Mouse (Mus musculus): ENCODE results near the gene Lrrc10b. TPM values are rescaled to one million over a fixed set of nuclear protein-coding genes. Genes with fewer than 3 reads are reported as not detected.

Lrrc10b gene
- polyA plus RNA-seq (2012; rRNA removed) = 2.9 and 3.3 TPM in 2 replicates

- DNase-seq (ENCODE audit: low spot score) = peak; percentile 42
Measured at GRCm38 (mm10) chr19:10456752-10457483, at the start of gene Lrrc10b. Gene Lrrc10b, minus strand, starts transcription at chr19:10457473.

GRCm38 (mm10) chr19:10502571-10502970 lies 45.3 kb upstream of the Lrrc10b start:
- no peak for DNase-seq (ENCODE audit: low spot score)

- no peak for DNase-seq (ENCODE audit: low spot score)
Measured at GRCm38 (mm10) chr19:10500581-10500980, 43.3 kb upstream of the Lrrc10b start.

GRCm38 (mm10) chr19:10497512-10498160 lies 40.4 kb upstream of the Lrrc10b start:
- no peak for DNase-seq (ENCODE audit: low spot score)

GRCm38 (mm10) chr19:10496976-10497375 lies 39.7 kb upstream of the Lrrc10b start:
- DNase-seq (ENCODE audit: low spot score) = no peak

GRCm38 (mm10) chr19:10495670-10496069 lies 38.4 kb upstream of the Lrrc10b start:
- DNase-seq (ENCODE audit: low spot score) = no peak

- DNase-seq (ENCODE audit: low spot score) = no peak
Measured at GRCm38 (mm10) chr19:10486264-10486738, 29.0 kb upstream of the Lrrc10b start.

GRCm38 (mm10) chr19:10482703-10483102 lies 25.4 kb upstream of the Lrrc10b start, which contains the start of gene Ppp1r32:
Gene Ppp1r32, minus strand, starts transcription at chr19:10482928.
- no peak for DNase-seq (ENCODE audit: low spot score)

- no peak for DNase-seq (ENCODE audit: low spot score)
Measured at GRCm38 (mm10) chr19:10479541-10479940, 22.3 kb upstream of the Lrrc10b start.

GRCm38 (mm10) chr19:10473779-10474178 lies 16.5 kb upstream of the Lrrc10b start:
- no peak for DNase-seq (ENCODE audit: low spot score)

GRCm38 (mm10) chr19:10472958-10473357 lies 15.7 kb upstream of the Lrrc10b start:
- DNase-seq (ENCODE audit: low spot score) = no peak

- DNase-seq (ENCODE audit: low spot score) = no peak
Measured at GRCm38 (mm10) chr19:10469171-10469658, 11.9 kb upstream of the Lrrc10b start.

GRCm38 (mm10) chr19:10464427-10464826 lies 7.2 kb upstream of the Lrrc10b start:
- no peak for DNase-seq (ENCODE audit: low spot score)

GRCm38 (mm10) chr19:10461584-10461983 lies 4.3 kb upstream of the Lrrc10b start:
- no peak for DNase-seq (ENCODE audit: low spot score)

- no peak for DNase-seq (ENCODE audit: low spot score)
Measured at GRCm38 (mm10) chr19:10459907-10460306, 2.6 kb upstream of the Lrrc10b start.

GRCm38 (mm10) chr19:10458096-10458495 lies 823 bp upstream of the Lrrc10b start:
- no peak for DNase-seq (ENCODE audit: low spot score)

- DNase-seq (ENCODE audit: low spot score) = peak; percentile 39
Measured at GRCm38 (mm10) chr19:10457484-10457800, 169 bp upstream of the Lrrc10b start.

GRCm38 (mm10) chr19:10455437-10455806 lies 1.9 kb downstream of the Lrrc10b start:
- DNase-seq (ENCODE audit: low spot score) = no peak

- DNase-seq (ENCODE audit: low spot score) = no peak
Measured at GRCm38 (mm10) chr19:10454718-10455436, 2.4 kb downstream of the Lrrc10b start.

- no peak for DNase-seq (ENCODE audit: low spot score)
Measured at GRCm38 (mm10) chr19:10449708-10450107, 7.6 kb downstream of the Lrrc10b start.

GRCm38 (mm10) chr19:10449190-10449589 lies 8.1 kb downstream of the Lrrc10b start:
- DNase-seq (ENCODE audit: low spot score) = no peak

- no peak for DNase-seq (ENCODE audit: low spot score)
Measured at GRCm38 (mm10) chr19:10448275-10448674, 9.0 kb downstream of the Lrrc10b start.

All from urinary bladder, adult 2 months (tissue).